ENCODE assay signal across 34 mouse cellular contexts in genomic region chr13:37195857-37196256, GRCm38 (mm10).
"Had no signal": no experiment of that assay in that cellular context is flagged by ENCODE, and none has a peak within 500 bp of the region (broad histone marks: within the 10 kb centered on the region; RNA-seq: fewer than 3 reads in every experiment).

No protein-coding gene starts in this region.

- ATAC-seq: hindbrain, embryonic 16.5 days; hindbrain, postnatal 0 days; inflammation-experienced regulatory T-cells, adult 6 months; intestine, embryonic 16.5 days; intestine, postnatal 0 days had no signal

- H3K4me1 ChIP-seq: heart, embryonic 10.5 days; heart, embryonic 12.5 days; heart, embryonic 13.5 days; heart, embryonic 15.5 days; hindbrain, embryonic 10.5 days; hindbrain, embryonic 12.5 days; hindbrain, embryonic 13.5 days; hindbrain, embryonic 15.5 days; kidney, embryonic 15.5 days had no signal

- H3K27me3 ChIP-seq: heart, embryonic 12.5 days; heart, embryonic 13.5 days; heart, embryonic 15.5 days; hindbrain, embryonic 12.5 days; hindbrain, embryonic 13.5 days; hindbrain, embryonic 15.5 days; kidney, embryonic 15.5 days had no signal

- DNase-seq: heart, postnatal 10 days; heart, postnatal 14 days; heart, postnatal 36 days; heart, postnatal 4 days; kidney, adult 11 months; kidney, adult 18-20 months; kidney, adult 2 months; kidney, adult 8-10 months; kidney, adult 9 months; kidney, postnatal 10 days; kidney, postnatal 14 days; kidney, postnatal 25 days; kidney, postnatal 4 days; layer of hippocampus, adult 9-11 months; layer of hippocampus, postnatal 36 days had no signal

- H3K4me3 ChIP-seq: heart, embryonic 10.5 days; heart, embryonic 12.5 days; heart, embryonic 13.5 days; heart, embryonic 15.5 days; hindbrain, embryonic 10.5 days; hindbrain, embryonic 12.5 days; hindbrain, embryonic 13.5 days; hindbrain, embryonic 15.5 days; kidney, embryonic 15.5 days; layer of hippocampus, adult 2 months; left cerebral cortex, adult 2 months had no signal

- H3K36me3 ChIP-seq: heart, embryonic 10.5 days; heart, embryonic 12.5 days; heart, embryonic 13.5 days; heart, embryonic 15.5 days; hindbrain, embryonic 10.5 days; hindbrain, embryonic 12.5 days; hindbrain, embryonic 13.5 days; hindbrain, embryonic 15.5 days; kidney, embryonic 15.5 days had no signal

- H3K9ac ChIP-seq: heart, embryonic 12.5 days; heart, embryonic 13.5 days; heart, embryonic 15.5 days; hindbrain, embryonic 12.5 days; hindbrain, embryonic 13.5 days; hindbrain, embryonic 14.5 days; hindbrain, embryonic 15.5 days; kidney, embryonic 15.5 days had no signal

- H3K27ac ChIP-seq: heart, embryonic 10.5 days; heart, embryonic 13.5 days; heart, embryonic 15.5 days; hindbrain, embryonic 10.5 days; hindbrain, embryonic 12.5 days; hindbrain, embryonic 13.5 days; hindbrain, embryonic 14.5 days; hindbrain, embryonic 15.5 days; hindbrain, postnatal 0 days; kidney, embryonic 15.5 days; kidney, postnatal 0 days; layer of hippocampus, adult 2 months; left cerebral cortex, adult 2 months had no signal

- H3K4me2 ChIP-seq: heart, embryonic 11.5 days; heart, embryonic 12.5 days; heart, embryonic 13.5 days; heart, embryonic 15.5 days; hindbrain, embryonic 12.5 days; hindbrain, embryonic 13.5 days; hindbrain, embryonic 14.5 days; hindbrain, embryonic 15.5 days; kidney, embryonic 15.5 days had no signal

- H3K9me3 ChIP-seq: heart, embryonic 10.5 days; heart, embryonic 12.5 days; heart, embryonic 13.5 days; heart, embryonic 15.5 days; hindbrain, embryonic 10.5 days; hindbrain, embryonic 12.5 days; hindbrain, embryonic 15.5 days; kidney, embryonic 15.5 days had no signal
